Mouse (Mus musculus) c-Kit-negative CD71-positive TER-119-positive erythroid progenitor cells, embryonic 14.5 days (primary cell): Measurements from ENCODE around the gene Frs3.
A peak's percentile ranks its signal among the peaks of the same experiment; 100 is the strongest.

Experiments
- DNase-seq: peaks from one replicate; pipeline ENCODE4 v3.0.0-alpha.2; 2013; ENCODE audit warnings: low read depth, low spot score

The Frs3 gene

GRCm38 (mm10) chr17:47691650-47692049 is 2.8 kb downstream of the Frs3 start:
- DNase-seq = no peak

- no peak for DNase-seq
Measured at GRCm38 (mm10) chr17:47693671-47694441, 5.0 kb downstream of the Frs3 start.

- no peak for DNase-seq
Measured at GRCm38 (mm10) chr17:47694442-47694502, 5.4 kb downstream of the Frs3 start, which contains the start of gene Gm21981. Gene Gm21981 (minus strand): TSS chr17:47694455.

- peak; percentile 78 for DNase-seq
Measured at GRCm38 (mm10) chr17:47694503-47695336, 5.9 kb downstream of the Frs3 start, which contains the start of gene Prickle4. Gene Prickle4 (minus strand): TSS chr17:47694736.

DNA sequence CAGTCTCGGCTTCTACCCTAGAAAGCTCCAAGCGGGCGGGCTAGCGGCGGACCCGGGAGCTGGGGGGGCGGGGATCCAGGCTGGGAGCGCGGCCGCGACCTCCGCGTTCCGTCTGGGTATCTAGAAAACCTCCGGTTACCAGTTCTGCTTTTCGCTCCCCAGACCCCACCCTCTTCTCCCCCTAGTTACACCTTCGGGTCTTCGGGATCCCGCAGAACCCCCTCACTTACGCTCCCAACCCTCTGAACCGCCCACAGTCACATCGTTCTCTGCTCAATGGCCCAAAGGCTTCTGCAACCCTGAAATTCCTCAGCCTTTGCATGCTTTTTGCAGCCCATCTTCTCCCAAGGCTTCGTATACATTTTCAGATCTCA is 6.5 kb downstream of the Frs3 start:
- DNase-seq = no peak

DNA sequence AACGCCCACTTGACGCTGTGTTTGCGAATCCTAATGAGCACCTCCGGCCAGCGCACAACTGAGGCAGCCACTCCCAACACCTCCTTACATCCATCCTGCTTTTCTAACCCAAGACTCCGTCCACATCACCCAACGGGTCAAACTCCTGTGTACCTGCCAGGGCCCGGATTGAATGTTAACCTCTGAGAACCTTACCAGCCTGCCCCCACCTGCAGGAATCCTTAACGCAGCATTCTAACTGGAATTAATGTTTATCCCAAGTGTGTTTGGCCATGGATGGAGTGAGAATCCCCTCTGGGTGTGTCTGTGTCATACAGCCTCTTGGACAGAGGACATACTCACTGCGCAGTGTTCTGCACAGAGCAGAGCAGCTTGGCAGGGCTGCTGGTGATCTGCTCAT is 9.3 kb downstream of the Frs3 start:
- DNase-seq = no peak

GRCm38 (mm10) chr17:47699055-47699454 is 10.2 kb downstream of the Frs3 start:
- no peak for DNase-seq

DNA sequence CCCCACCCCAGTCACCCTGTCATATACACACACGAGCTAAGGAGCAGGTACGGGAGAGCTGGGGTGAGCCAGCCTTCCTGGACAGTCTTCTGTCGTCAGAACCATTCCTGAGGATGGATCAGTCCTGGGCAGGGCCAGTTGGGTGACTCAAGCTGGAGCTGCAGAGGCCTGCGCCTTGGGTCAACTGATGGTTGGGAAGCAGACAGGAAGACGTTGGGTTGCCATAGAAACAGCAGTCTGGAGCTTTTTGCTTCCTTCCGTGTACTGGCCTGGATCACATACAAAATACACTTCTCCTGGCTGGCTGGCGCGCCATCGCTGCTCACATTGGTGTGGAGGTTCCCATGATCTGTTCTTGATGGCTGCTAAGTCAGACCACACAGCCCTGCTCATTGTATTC is 13.0 kb downstream of the Frs3 start:
- DNase-seq = no peak

- DNase-seq = no peak
Measured at GRCm38 (mm10) chr17:47702548-47703345, 13.9 kb downstream of the Frs3 start.

DNA sequence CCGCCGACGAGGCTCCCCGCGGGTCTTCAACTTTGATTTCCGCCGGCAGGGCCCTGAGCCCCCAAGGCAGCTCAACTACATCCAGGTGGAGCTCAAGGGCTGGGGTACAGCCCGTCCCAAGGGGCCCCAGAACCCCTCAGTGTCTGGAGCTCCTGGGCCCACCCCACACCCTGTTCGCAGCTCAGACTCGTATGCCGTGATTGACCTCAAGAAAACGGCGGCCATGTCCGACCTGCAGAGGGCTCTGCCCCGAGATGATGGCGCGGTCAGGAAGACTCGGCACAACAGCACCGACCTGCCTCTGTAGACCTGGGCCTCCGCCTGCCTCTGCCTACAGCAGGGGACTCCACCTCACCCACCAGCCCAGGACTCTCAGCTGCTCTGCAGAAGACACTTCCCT is 14.7 kb downstream of the Frs3 start:
- no peak for DNase-seq

- no peak for DNase-seq
Measured at GRCm38 (mm10) chr17:47704692-47705091, 15.9 kb downstream of the Frs3 start.

GRCm38 (mm10) chr17:47706196-47706595 is 17.4 kb downstream of the Frs3 start:
- DNase-seq = no peak

DNA sequence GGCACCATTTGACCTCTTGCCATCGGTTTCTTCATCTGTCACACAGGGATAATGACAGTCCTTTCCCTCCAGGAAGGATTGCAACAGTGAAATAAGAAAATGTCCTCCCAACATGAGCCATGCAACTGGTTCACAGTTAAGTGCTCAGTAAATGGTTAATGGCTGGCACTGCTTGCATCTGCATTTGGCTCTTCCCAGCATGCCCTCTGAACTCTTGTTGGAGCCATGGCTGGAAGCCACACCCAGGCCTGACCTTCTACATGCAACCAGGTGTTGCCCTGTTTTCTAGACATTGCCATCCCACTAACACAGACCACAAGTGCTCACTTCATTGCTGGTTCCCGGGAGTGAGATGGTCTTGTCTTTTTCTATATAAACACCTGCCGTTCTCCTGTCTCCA is 19.1 kb downstream of the Frs3 start:
- no peak for DNase-seq

- DNase-seq = no peak
Measured at GRCm38 (mm10) chr17:47708972-47709371, 20.1 kb downstream of the Frs3 start.

DNA sequence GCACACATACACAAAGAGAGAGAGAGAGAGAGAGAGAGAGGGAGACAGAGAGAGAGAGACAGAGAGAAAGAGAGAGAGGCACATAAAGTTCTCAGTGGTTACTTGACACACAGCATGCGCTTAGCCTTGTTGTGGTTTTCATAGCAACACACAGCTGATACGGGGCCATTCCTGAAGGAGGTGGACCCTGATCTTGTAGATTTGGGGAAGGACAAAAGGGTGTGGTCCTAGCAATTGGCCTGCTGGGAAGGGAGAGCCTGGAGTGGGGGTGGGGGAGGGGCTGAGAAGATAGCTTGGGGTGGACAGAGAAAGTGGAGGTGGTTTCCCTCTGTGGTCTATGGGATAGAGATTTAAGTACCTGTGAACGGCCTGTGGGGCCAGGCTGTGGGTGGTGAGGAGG is 21.2 kb downstream of the Frs3 start:
- DNase-seq = no peak

DNA sequence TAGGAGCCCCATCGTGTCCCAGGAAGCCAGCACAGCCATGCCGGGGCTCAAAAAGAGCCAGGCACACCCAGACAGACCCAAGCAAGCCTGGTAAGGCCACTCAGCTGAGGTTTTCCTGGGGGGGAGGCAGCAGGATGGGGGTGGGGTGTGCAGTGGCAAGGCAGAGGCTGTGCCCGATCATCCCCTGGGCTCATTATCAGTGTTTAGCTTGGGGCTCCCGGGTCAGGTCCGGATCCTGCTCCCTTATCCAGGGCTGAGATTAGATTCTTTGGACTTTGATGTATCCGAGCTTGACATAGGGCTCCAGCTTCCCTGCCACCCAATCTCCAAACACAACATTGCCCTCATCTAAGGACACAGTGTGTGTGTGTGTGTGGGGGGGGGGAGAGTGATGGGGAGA is 23.1 kb downstream of the Frs3 start:
- DNase-seq = no peak

GRCm38 (mm10) chr17:47712889-47713571 is 24.2 kb downstream of the Frs3 start:
- no peak for DNase-seq

GRCm38 (mm10) chr17:47715037-47715436 is 26.2 kb downstream of the Frs3 start:
- DNase-seq = no peak

GRCm38 (mm10) chr17:47721183-47721582 is 32.4 kb downstream of the Frs3 start:
- no peak for DNase-seq

DNA sequence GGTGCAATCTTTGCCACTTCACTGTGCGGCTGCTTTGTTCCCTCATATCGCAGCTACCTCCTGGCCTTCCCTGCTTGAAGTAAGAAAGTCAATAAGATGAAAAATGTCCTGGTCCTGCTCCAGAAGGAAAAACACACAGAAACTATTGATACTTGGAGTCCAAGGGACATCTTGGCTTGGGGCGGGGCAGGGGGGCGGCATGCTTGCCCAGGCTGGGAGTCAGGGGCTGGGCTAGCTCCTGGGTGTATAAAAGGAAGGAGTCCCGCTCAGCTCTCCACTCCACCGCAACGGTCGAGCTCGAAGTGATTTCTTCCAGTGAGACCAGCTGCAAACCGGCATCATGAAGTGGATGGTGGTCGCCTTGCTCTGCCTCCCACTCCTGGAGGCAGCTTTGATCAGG is 37.7 kb downstream of the Frs3 start, which contains the start of gene Pgc:
TSS of gene Pgc (plus strand) at position 277 of the 400 bp plus-strand sequence.
- DNase-seq = no peak

DNA sequence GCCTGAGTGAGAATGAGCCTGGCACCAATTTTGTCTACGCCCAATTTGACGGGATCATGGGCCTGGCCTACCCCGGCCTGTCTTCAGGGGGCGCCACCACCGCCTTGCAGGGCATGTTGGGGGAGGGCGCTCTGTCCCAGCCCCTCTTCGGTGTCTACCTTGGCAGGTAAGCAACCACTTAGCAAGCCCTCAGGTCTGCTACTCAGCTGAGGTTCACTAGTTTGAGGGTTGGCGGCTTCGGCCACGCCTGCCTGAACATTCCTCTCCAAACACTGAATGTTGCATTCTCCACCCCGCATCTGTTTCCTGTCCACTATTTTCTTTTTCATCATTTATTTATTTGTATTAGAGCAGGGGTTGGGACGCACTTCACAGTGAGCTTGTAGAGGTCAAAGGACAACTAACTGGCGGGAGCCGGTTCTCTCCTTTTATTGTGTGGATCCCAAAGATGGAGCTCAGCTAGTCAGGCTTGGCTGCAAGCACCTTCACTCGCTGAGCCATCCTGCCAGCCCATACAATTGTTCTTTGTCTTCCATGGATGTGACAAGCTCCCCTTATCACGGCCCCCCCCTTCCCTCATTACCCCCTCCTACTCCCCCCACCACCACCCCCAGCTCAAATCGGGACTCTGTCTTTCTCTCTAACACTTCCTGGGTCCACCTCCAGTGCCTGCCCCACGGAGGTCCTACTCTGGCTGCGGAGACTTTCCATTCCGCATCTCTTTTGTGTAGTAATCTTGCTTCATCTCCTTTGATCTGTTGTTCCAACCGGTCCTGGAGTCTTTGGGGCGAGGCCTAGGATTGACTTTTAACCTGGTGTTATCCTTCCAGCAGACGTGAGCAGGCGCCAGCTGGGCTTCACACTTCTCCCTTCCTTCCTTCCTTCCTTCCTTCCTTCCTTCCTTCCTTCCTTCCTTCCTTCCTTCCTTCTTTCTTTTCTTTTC is 42.1 kb downstream of the Frs3 start:
- DNase-seq = no peak
